Mouse (Mus musculus): ENCODE results near the gene 9530077C05Rik. TPM values are rescaled to one million over a fixed set of nuclear protein-coding genes. Genes with fewer than 3 reads are reported as not detected.

The 9530077C05Rik gene
- polyA plus RNA-seq, 1 experiment from 2014 or later = 12.5 TPM

DNA sequence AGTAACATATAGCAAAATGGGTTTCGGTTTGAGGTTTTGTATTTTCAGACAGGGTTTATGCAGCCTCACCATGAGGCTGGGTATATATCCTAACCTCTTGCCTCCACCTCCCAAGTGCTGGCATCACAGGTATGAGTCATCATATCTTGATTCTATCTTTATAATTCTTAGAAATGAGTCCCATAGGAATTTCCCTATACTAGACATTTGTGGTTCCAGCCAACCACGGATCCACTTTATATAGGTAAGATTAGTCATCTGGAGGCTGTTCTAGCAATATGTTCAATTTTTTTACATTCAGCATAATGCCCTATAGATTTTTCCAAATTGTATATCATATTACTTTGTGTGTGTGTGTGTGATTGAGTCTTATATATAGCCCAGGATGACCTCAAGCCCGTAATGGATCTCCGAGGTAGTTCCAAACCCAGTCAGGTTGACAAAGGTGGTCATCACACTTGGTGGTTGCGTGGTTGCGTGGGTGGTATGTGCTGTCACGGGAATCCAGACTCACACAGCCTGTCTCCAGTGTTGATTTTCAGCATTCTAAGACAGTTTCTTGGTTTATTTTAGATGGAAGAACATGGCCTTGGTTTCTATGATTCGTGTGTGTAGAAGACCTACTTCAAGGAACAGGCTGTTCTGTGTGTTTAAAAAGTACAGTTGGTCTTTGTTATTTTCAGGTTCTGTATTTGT lies 72.7 kb downstream of the 9530077C05Rik start:
- ATAC-seq = no peak
- 95% methylated on average over 8 of the region's 8 CpGs for WGBS

DNA sequence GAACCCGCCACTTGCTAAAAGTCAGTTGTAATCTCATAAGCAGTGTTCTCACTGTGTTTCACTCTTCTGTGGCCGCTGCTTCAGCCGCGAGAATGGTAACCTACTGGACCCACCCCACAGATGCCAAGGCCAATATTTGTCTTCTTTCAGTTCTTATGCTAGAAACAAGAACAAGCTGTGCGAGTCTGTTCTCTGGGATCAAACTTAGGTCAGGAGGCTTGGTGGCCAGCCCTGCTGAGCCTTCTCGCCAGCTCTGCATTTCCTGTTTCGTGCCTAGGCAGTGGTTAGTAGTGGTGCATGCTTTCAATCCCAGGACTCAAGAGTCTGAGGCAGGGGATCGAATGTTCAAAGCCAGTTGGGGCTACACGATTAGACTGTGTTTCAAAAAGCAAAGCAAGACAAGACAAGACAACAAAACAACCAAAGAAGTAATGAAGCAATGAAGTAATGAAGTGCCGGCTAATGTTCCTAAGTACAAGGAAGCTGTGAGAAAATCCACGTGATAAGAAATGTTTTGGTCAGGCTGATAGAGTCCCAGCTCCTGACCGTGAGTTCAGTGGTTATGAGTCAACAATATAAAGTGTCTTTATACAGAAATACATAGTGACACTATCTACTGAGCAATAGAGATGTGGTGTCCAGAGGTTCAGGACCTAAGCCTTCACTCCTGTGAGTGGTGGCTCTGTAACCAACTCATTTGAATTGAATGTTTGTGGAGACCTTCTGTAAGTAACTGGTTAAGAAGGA lies 73.4 kb downstream of the 9530077C05Rik start:
- H3K4me1 ChIP-seq (replicated peaks; ENCODE audit: control insufficient read depth, insufficient read depth, low read length) = 0 out of 2 replicates have a peak, but pooled peaks cover 2% of the 10 kb centered on the region
- WGBS = 94% methylated on average over 12 of the region's 12 CpGs
- no peak for ATAC-seq
- no peaks in the 10 kb centered on the region for H3K27me3 ChIP-seq (replicated peaks; ENCODE audit: control insufficient read depth, insufficient read depth, low read length)
- H3K4me3 ChIP-seq (replicated peaks; ENCODE audit: low read length) = no peak overlapping the region
- no peak overlapping the region for H3K9ac ChIP-seq (replicated peaks; ENCODE audit: low read depth, low read length)
- no peaks in the 10 kb centered on the region for H3K9me3 ChIP-seq (ENCODE audit: control insufficient read depth, low read length)
- no peak overlapping the region for H3K27ac ChIP-seq (ENCODE audit: low read length)
- no peaks in the 10 kb centered on the region for H3K36me3 ChIP-seq (ENCODE audit: control insufficient read depth, insufficient read depth)
- H3K4me2 ChIP-seq (ENCODE audit: low read length) = no peak overlapping the region

More for the DNA sequence above, 72.7 kb downstream of the 9530077C05Rik start:
- no peak overlapping the region for H3K4me2 ChIP-seq (ENCODE audit: low read length)
- H3K36me3 ChIP-seq (ENCODE audit: control insufficient read depth, insufficient read depth) = no peaks in the 10 kb centered on the region
- no peaks in the 10 kb centered on the region for H3K9me3 ChIP-seq (ENCODE audit: control insufficient read depth, low read length)
- H3K4me3 ChIP-seq (replicated peaks; ENCODE audit: low read length) = no peak overlapping the region
- 0 out of 2 replicates have a peak, but pooled peaks cover 2% of the 10 kb centered on the region for H3K4me1 ChIP-seq (replicated peaks; ENCODE audit: control insufficient read depth, insufficient read depth, low read length)
- no peaks in the 10 kb centered on the region for H3K27me3 ChIP-seq (replicated peaks; ENCODE audit: control insufficient read depth, insufficient read depth, low read length)
- no peak overlapping the region for H3K27ac ChIP-seq (ENCODE audit: low read length)
- no peak overlapping the region for H3K9ac ChIP-seq (replicated peaks; ENCODE audit: low read depth, low read length)

DNA sequence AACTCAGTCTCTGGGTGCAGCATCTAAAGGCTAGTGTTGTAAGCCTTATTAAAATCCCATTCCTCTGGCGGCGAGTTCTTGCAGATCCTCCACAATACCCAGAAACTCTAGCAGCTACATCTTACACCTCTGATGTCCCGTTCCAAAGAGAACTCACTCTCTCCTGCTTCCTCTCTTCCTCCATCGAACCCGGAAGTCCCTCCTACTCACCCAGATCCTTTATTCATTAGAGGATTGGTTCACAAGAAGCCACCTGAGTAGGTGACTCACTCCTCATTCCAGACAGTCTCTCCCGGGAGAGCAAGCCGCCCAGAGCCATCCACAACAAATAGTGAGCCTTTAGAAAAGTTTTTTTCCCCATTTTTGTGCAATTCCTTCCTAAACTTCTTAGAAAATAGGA lies 74.9 kb downstream of the 9530077C05Rik start:
- Histone ChIP-seq H3K4me1 (replicated peaks; ENCODE audit: control insufficient read depth, insufficient read depth, low read length) (0 out of 2 replicates have a peak, but pooled peaks cover 2% of the 10 kb centered on the region), H3K9me3 (ENCODE audit: control insufficient read depth, low read length) (no peaks in the 10 kb centered on the region), H3K36me3 (ENCODE audit: control insufficient read depth, insufficient read depth) (no peaks in the 10 kb centered on the region), H3K4me3 (replicated peaks; ENCODE audit: low read length) (no peak overlapping the region), H3K4me2 (ENCODE audit: low read length) (no peak overlapping the region), H3K27ac (ENCODE audit: low read length) (no peak overlapping the region), H3K9ac (replicated peaks; ENCODE audit: low read depth, low read length) (no peak overlapping the region), H3K27me3 (replicated peaks; ENCODE audit: control insufficient read depth, insufficient read depth, low read length) (no peaks in the 10 kb centered on the region)
- 90% methylated on average over 7 of the region's 7 CpGs for WGBS
- ATAC-seq = no peak

DNA sequence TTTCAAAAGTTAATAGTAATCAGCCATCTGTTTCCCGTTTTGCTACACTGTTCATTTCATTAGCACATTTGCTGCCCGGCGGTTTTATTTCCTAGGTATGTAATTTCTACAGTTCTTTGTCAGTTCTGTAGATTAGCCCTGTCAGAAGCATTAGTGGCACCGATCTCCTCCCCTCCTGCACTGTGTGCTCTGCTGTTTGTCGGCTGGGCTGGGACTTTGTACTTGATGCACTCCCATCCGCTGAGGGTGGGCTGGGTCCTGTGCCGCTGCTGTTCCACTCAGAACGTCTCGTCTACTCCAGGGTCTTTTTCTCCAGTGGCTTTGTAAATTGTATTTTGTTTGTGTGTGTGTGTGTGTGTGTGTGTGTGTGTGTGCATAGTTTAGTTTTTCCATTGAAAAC lies 77.7 kb downstream of the 9530077C05Rik start:
- WGBS = 52% methylated on average over 9 of the region's 9 CpGs
- Histone ChIP-seq H3K9me3 (ENCODE audit: control insufficient read depth, low read length) (no peaks in the 10 kb centered on the region), H3K4me3 (replicated peaks; ENCODE audit: low read length) (no peak overlapping the region), H3K36me3 (ENCODE audit: control insufficient read depth, insufficient read depth) (no peaks in the 10 kb centered on the region), H3K27me3 (replicated peaks; ENCODE audit: control insufficient read depth, insufficient read depth, low read length) (no peaks in the 10 kb centered on the region), H3K4me2 (ENCODE audit: low read length) (no peak overlapping the region), H3K27ac (ENCODE audit: low read length) (no peak overlapping the region), H3K4me1 (replicated peaks; ENCODE audit: control insufficient read depth, insufficient read depth, low read length) (0 out of 2 replicates have a peak, but pooled peaks cover 2% of the 10 kb centered on the region), H3K9ac (replicated peaks; ENCODE audit: low read depth, low read length) (no peak overlapping the region)
- ATAC-seq = no peak

Other genes starting within 250 kb of the 9530077C05Rik start
- gene Zfp872, start 223.4 kb upstream of the 9530077C05Rik start, polyA plus RNA-seq (2015; fragmentation: Nextera tagmentation; extraction: Ambion mirVana) = 0.29 and 0.37 TPM in 2 replicates
- gene Zfp809, start 185.8 kb upstream of the 9530077C05Rik start, polyA plus RNA-seq (2015; fragmentation: Nextera tagmentation; extraction: Ambion mirVana) = 10.1 and 10.9 TPM in 2 replicates
- 12.6 and 12.9 TPM in 2 replicates for gene Zfp599, start 151.6 kb upstream of the 9530077C05Rik start, polyA plus RNA-seq (2015; fragmentation: Nextera tagmentation; extraction: Ambion mirVana)
- gene Zfp810, start 103.9 kb upstream of the 9530077C05Rik start, polyA plus RNA-seq (2015; fragmentation: Nextera tagmentation; extraction: Ambion mirVana) = 35.0 and 36.1 TPM in 2 replicates
- gene Anln, start 22.3 kb upstream of the 9530077C05Rik start, polyA plus RNA-seq (2015; fragmentation: Nextera tagmentation; extraction: Ambion mirVana) = 10.6 and 14.3 TPM in 2 replicates
- not detected in 2 replicates for gene Gm17545, start 42.8 kb downstream of the 9530077C05Rik start, polyA plus RNA-seq (2015; fragmentation: Nextera tagmentation; extraction: Ambion mirVana)
- gene Rp9, start 58.2 kb downstream of the 9530077C05Rik start, polyA plus RNA-seq (2015; fragmentation: Nextera tagmentation; extraction: Ambion mirVana) = 63.1 and 66.0 TPM in 2 replicates
- gene Bbs9, start 64.2 kb downstream of the 9530077C05Rik start, polyA plus RNA-seq (2015; fragmentation: Nextera tagmentation; extraction: Ambion mirVana) = 17.8 and 20.2 TPM in 2 replicates